In the genomic region with DNA sequence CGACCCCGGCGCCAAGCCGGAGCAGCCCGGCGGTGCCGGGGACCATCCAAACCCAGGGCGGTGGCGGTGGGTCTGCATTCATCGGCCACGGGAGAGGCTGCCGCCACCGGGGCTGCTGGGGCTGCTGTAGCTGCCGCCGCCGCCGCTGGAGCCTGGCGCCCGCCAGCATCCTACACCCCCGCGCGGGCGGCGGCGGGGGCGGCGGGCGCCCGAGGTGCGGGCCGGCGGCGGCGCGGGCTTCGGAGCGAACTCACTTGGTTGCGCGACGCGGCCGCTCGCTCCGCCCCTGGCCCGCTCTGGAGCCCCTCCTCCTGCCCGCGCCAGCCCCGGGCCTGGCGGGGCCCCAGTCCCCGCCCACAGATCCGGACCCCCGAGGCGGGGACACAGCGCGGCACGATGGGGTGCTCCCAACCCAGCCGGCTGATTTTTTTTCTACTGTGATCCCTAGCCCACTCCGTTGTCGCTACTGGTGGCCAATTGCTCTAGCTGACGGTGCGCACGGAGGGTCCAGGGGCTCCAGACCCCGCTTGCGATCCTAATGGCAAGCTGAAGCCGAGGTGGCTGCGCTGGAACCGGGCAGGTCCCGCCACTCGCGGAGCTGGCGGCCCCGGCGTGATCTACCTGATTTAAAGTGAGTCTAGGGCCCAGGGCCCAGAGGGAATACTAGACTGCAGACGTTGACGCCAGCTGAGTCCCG, we compare ENCODE assay signal across 8 mouse cellular contexts. TPM values are rescaled to one million over a fixed set of nuclear protein-coding genes. Genes with fewer than 3 reads are reported as not detected.
DNase-seq lines count a peak whose midpoint lies in the region; ATAC-seq and TF ChIP-seq lines count a peak whose summit lies in the region.

Gene Tcerg1l, minus strand, starts transcription at position 246 of the 697 bp plus-strand sequence.

- H3K4me2 ChIP-seq in heart, postnatal 0 days (ENCODE audit: low read depth, low read length): peak within 1 kb of the TSS; percentile 48
- peak within 1 kb of the TSS; percentile 99 for H3K4me2 ChIP-seq in embryonic facial prominence, embryonic 11.5 days (ENCODE audit: low read depth, low read length)
- H3K4me2 ChIP-seq in midbrain, embryonic 13.5 days (replicated peaks): peak within 1 kb of the TSS; percentile 100

- H3K9ac ChIP-seq in heart, postnatal 0 days (replicated peaks; ENCODE audit: low read depth, low read length): no peak within 1 kb of the TSS
- H3K9ac ChIP-seq in embryonic facial prominence, embryonic 11.5 days (replicated peaks; ENCODE audit: low read length): peak within 1 kb of the TSS; percentile 41
- peak within 1 kb of the TSS; percentile 83 for H3K9ac ChIP-seq in midbrain, embryonic 13.5 days (replicated peaks)

- ATAC-seq in heart, postnatal 0 days (ENCODE audit: insufficient read depth, low read depth): no peak
- peak; percentile 57; the same call in 1 of the 2 replicates for ATAC-seq in embryonic facial prominence, embryonic 11.5 days (replicated peaks; ENCODE audit: insufficient number of reproducible peaks, low FRiP score, low TSS enrichment, low read depth)
- ATAC-seq in midbrain, embryonic 13.5 days: peak; percentile 85

- no peaks in the 10 kb centered on the region for H3K36me3 ChIP-seq in heart, postnatal 0 days (replicated peaks; ENCODE audit: control insufficient read depth, insufficient read depth, low read length)
- H3K36me3 ChIP-seq in embryonic facial prominence, embryonic 11.5 days (replicated peaks; ENCODE audit: control insufficient read depth, insufficient read depth, low read depth, low read length): no peaks in the 10 kb centered on the region
- no peaks in the 10 kb centered on the region for H3K36me3 ChIP-seq in midbrain, embryonic 13.5 days

- no peak for TF ChIP-seq CTCF in heart, postnatal 0 days (IDR thresholded peaks at IDR 0.05; ENCODE audit: low read depth)

- under 1% methylated on average over 57 of the region's 76 CpGs for WGBS in heart, postnatal 0 days
- 1% methylated on average over 43 of the region's 76 CpGs for WGBS in embryonic facial prominence, embryonic 11.5 days
- under 1% methylated on average over 47 of the region's 76 CpGs for WGBS in midbrain, embryonic 13.5 days

- no peak within 1 kb of the TSS for H3K27ac ChIP-seq in heart, postnatal 0 days (ENCODE audit: low read depth)
- no peak within 1 kb of the TSS for H3K27ac ChIP-seq in embryonic facial prominence, embryonic 11.5 days (replicated peaks; ENCODE audit: low read depth, low read length)
- peak within 1 kb of the TSS; percentile 53 for H3K27ac ChIP-seq in midbrain, embryonic 13.5 days

- no peaks in the 10 kb centered on the region for H3K9me3 ChIP-seq in heart, postnatal 0 days (replicated peaks; ENCODE audit: control insufficient read depth, low read length)
- H3K9me3 ChIP-seq in embryonic facial prominence, embryonic 11.5 days (replicated peaks; ENCODE audit: control insufficient read depth, low read length): no peaks in the 10 kb centered on the region
- no peaks in the 10 kb centered on the region for H3K9me3 ChIP-seq in midbrain, embryonic 13.5 days

- no peaks in the 10 kb centered on the region; the same call in 1 of the 2 replicates for H3K4me1 ChIP-seq in heart, postnatal 0 days (ENCODE audit: control insufficient read depth, insufficient read depth)
- H3K4me1 ChIP-seq in embryonic facial prominence, embryonic 11.5 days (ENCODE audit: control insufficient read depth, insufficient read depth, low read length): peaks cover 3% of the 10 kb centered on the region; the same call in 1 of the 2 replicates
- H3K4me1 ChIP-seq in midbrain, embryonic 13.5 days (replicated peaks): peaks cover 16% of the 10 kb centered on the region

- H3K27me3 ChIP-seq in heart, postnatal 0 days (ENCODE audit: control insufficient read depth, insufficient read depth, low read length): peaks cover 51% of the 10 kb centered on the region
- peaks cover 16% of the 10 kb centered on the region for H3K27me3 ChIP-seq in embryonic facial prominence, embryonic 11.5 days (ENCODE audit: control insufficient read depth, insufficient read depth, low read length)
- H3K27me3 ChIP-seq in midbrain, embryonic 13.5 days: peaks cover 18% of the 10 kb centered on the region

- DNase-seq in heart, postnatal 0 days (ENCODE audit: low spot score): no peak
- no peak for DNase-seq in heart, adult 8-10 months (ENCODE audit: low spot score)
- DNase-seq in ZHBTc4 (ENCODE audit: low read depth, low spot score): peak; percentile 75
- DNase-seq in embryonic facial prominence, embryonic 11.5 days (ENCODE audit: low spot score): peak; percentile 52
- DNase-seq in layer of hippocampus, postnatal 10 days (ENCODE audit: low spot score in 2 of 2): peak; percentile 28 to 50
- no peak for DNase-seq in urinary bladder, postnatal 14 days (ENCODE audit: low spot score)
- no peak for DNase-seq in thymus, adult 18-20 months

- peak within 1 kb of the TSS; percentile 35 for H3K4me3 ChIP-seq in heart, postnatal 0 days (ENCODE audit: low read depth, low read length)
- H3K4me3 ChIP-seq in embryonic facial prominence, embryonic 11.5 days (ENCODE audit: low read depth, low read length): peak within 1 kb of the TSS; percentile 54
- peak within 1 kb of the TSS; percentile 75 for H3K4me3 ChIP-seq in midbrain, embryonic 13.5 days (replicated peaks)

- no peak for TF ChIP-seq EP300 in heart, postnatal 0 days (IDR thresholded peaks at IDR 0.05; ENCODE audit: low read depth)

RNA-seq across cellular contexts. Expression of gene Tcerg1l, which starts in this region (rescaled TPM):
- not detected in 2 replicates for total RNA-seq in heart, postnatal 0 days (2014; rRNA removed; ENCODE audit: low replicate concordance)
- polyA plus RNA-seq in heart, postnatal 0 days (2015; fragmentation: Nextera tagmentation; extraction: Ambion mirVana): not detected in 2 replicates
- not detected for total RNA-seq in heart, adult 8-10 months (2022)
- 1.5 and 2.0 TPM in 2 replicates for polyA plus RNA-seq in embryonic facial prominence, embryonic 11.5 days (2014; fragmentation: Nextera tagmentation; extraction: Ambion mirVana)
- 10 to 100 TPM; 12.8 to 16.1 TPM for total RNA-seq in layer of hippocampus, postnatal 10 days (2021)
- polyA plus RNA-seq in midbrain, embryonic 13.5 days (2015; fragmentation: Nextera tagmentation; extraction: Ambion mirVana): 9.6 and 11.4 TPM in 2 replicates

Comparison
In these comparisons a context has a peak if more than half of its experiments do, and no peak if none do; other contexts are left out.
1. RNA of gene Tcerg1l (total RNA-seq): 12.8 to 16.1 TPM in layer of hippocampus, postnatal 10 days; not detected in heart, postnatal 0 days and not detected in heart, adult 8-10 months; every median in the first group is over 10 times any median in the second.
2. DNase-seq: peak in ZHBTc4 (single experiment), embryonic facial prominence, embryonic 11.5 days (single experiment) and layer of hippocampus, postnatal 10 days (2 of 2); none in heart, postnatal 0 days (single experiment), heart, adult 8-10 months (single experiment), urinary bladder, postnatal 14 days (single experiment) and thymus, adult 18-20 months (0 of 2).
3. H3K4me2 ChIP-seq: peak in every context shown above with its lines; median percentile 100 in midbrain, embryonic 13.5 days; 99 in embryonic facial prominence, embryonic 11.5 days; 48 in heart, postnatal 0 days.
4. Peak in every context shown above with its lines, with median percentiles within 50 percentile points of each other: H3K4me3 ChIP-seq.